Mouse (Mus musculus): ENCODE results near the gene Clmn. TPM values are rescaled to one million over a fixed set of nuclear protein-coding genes. Genes with fewer than 3 reads are reported as not detected.
"Not testable (repeated sequence)": the region's sequence is repeated elsewhere in the genome, so short reads cannot be mapped to it uniquely, and the experiment has no call there.

The Clmn gene
- polyA plus RNA-seq, 1 experiment from 2014 or later = 4.3 TPM

DNA sequence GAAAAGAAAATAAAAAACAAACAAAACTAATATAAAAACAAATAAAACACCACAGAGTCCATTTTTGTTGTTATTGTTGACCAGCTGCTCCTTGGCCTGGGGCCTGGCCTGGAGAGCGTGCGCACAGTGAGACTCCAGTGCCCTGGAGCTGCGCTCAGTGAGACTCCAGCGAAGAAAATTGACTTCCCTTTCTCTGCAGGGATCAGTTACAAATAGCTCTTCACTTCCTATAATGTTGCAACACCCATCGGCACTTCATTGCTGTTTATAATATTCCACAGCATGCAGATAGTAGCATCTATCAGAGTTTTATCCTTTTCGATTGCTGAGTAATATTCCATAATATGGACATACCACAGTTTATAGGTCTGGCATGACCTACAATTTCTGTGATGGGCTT lies 28.6 kb downstream of the Clmn start:
- H3K27ac ChIP-seq = no peak overlapping the region
- no peaks in the 10 kb centered on the region for H3K9me3 ChIP-seq
- no peak for ATAC-seq

DNA sequence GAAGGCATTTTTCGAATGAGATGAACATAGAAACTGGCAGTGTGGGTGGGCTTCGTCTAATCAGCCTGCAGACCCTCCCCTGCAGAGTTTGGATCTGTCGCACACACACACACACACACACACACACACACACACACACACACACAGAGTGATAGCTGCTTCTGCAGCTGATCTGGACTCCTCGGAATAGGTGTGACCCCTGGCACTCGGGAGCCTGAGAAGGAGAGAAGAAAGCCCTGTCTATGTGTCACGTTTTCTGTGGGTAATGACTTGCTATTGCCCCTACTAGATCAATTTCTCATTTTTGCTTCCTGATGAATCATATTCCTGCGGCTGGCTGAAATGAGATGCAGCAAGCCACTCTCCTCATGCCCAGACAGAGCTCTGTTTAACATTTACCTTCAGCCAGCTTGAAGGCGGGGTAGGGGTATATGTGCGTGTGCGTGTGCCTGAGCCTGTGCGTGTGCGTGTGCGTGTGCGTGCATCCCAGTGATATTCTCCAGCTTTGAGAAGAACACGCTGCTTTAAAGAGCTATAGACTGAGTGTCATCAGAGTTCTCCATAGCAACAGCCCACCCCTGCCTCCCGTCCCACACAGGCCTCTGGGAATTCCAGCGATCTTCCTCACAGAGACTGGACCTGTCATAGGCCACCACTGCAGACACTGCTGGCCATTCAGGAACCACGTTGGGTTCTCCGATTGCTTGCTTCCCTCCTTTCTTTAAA lies 29.3 kb downstream of the Clmn start:
- Histone ChIP-seq H3K4me2 (replicated peaks) (no peak overlapping the region), H3K4me3 (replicated peaks) (no peak overlapping the region), H3K36me3 (no peaks in the 10 kb centered on the region), H3K27ac (no peak overlapping the region), H3K9me3 (no peaks in the 10 kb centered on the region), H3K4me1 (replicated peaks) (peaks cover 12% of the 10 kb centered on the region), H3K27me3 (replicated peaks) (no peaks in the 10 kb centered on the region), H3K9ac (no peak overlapping the region; the same call in 1 of the 2 replicates)
- WGBS = 58% methylated on average over 19 of the region's 19 CpGs
- ATAC-seq = peak; percentile 44

More for the DNA sequence above, 28.6 kb downstream of the Clmn start:
- Histone ChIP-seq H3K27me3 (replicated peaks) (no peaks in the 10 kb centered on the region), H3K4me3 (replicated peaks) (no peak overlapping the region), H3K4me2 (replicated peaks) (no peak overlapping the region), H3K4me1 (replicated peaks) (peaks cover 12% of the 10 kb centered on the region), H3K9ac (no peak overlapping the region), H3K36me3 (no peaks in the 10 kb centered on the region)
- WGBS = 96% methylated on average over 6 of the region's 6 CpGs

DNA sequence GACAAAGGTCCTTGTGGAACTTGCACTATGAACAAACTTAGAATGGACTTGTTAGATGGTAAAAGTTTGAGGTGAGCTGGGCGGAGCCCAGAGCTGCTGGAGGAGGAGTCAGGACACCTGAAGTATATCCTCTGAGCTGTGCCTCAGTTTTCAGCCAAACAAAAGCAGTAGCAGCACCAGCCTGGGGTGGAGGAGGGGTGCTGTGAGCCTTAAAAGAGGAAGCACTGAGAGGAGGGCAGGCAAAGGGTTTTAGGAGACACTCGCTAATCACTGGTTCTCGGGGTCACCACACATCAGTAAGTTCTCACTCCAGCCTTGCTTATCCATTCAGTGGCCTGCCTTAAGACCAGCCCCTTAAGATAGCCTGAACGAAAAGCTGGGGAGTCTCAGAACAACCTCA lies 30.1 kb downstream of the Clmn start:
- H3K27me3 ChIP-seq (replicated peaks) = no peaks in the 10 kb centered on the region
- H3K4me1 ChIP-seq (replicated peaks) = peaks cover 19% of the 10 kb centered on the region
- no peak overlapping the region for H3K9ac ChIP-seq
- no peak overlapping the region for H3K4me3 ChIP-seq (replicated peaks)
- no peak overlapping the region for H3K27ac ChIP-seq
- no peak for ATAC-seq
- no peak overlapping the region for H3K4me2 ChIP-seq (replicated peaks)
- WGBS = 71% methylated on average over 4 of the region's 4 CpGs
- H3K9me3 ChIP-seq = no peaks in the 10 kb centered on the region
- no peaks in the 10 kb centered on the region for H3K36me3 ChIP-seq

DNA sequence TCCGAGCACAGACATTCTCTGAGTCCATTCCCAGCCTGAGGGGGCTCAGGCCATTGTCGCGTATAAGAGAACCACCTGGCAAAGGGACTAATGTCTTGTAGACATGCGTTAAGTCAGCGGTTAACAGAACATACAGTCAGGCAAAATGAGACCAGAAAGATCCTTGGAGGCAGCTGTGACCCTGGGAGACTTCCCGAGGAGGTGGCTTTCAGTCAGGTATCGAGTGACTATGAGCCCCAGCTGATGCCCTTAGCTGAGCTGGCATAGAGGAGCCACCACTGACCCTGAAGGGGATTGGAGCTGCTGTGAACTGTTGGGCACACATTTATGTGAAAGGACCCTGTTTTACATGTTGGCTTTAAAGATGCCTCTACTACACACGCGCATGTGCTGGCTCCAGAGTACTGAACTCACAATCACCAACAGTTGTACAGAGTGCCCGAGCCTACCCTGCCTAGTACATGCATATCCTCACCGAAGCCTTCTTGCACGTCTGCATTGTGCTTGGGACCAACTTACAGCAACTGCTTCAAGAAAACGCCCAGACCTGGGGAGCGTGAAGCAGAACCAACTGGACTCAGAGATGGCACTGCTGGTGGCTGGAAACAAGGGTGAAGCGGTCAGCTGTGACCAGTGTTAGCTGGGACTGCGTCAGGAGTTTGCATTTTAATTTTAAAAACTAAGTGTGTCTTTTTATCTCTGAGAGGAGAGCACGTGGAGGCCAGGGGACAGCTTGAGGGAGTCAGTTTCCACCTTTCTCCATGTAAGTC lies 34.0 kb downstream of the Clmn start:
- Histone ChIP-seq H3K4me1 (replicated peaks) (peaks cover 17% of the 10 kb centered on the region), H3K36me3 (no peaks in the 10 kb centered on the region), H3K27me3 (replicated peaks) (no peaks in the 10 kb centered on the region), H3K9me3 (no peaks in the 10 kb centered on the region), H3K4me2 (replicated peaks) (no peak overlapping the region), H3K9ac (no peak overlapping the region), H3K27ac (peak overlapping the region; percentile 67; the same call in 1 of the 2 replicates), H3K4me3 (replicated peaks) (no peak overlapping the region)
- no peak for ATAC-seq
- whole genome bisulfite sequencing = 83% methylated on average over 17 of the region's 17 CpGs

DNA sequence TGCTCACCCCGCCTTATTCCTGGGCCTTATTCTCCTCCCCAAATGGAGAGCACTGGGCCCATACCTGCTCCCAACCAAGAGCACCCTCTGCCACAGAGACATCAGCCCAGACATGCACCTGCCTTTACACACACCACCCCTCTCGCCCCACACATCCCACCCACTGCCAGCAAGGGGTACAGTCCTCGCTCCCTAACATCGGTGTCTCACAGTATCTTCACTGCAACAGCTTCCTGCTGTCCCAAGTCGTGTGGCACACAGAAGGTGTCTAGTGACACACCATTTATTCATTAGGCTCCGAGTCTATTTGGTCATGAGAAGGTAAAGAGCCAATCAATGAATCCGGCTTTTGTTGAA lies 34.6 kb downstream of the Clmn start:
- ATAC-seq = no peak
- H3K27ac ChIP-seq = peak overlapping the region; percentile 67

DNA sequence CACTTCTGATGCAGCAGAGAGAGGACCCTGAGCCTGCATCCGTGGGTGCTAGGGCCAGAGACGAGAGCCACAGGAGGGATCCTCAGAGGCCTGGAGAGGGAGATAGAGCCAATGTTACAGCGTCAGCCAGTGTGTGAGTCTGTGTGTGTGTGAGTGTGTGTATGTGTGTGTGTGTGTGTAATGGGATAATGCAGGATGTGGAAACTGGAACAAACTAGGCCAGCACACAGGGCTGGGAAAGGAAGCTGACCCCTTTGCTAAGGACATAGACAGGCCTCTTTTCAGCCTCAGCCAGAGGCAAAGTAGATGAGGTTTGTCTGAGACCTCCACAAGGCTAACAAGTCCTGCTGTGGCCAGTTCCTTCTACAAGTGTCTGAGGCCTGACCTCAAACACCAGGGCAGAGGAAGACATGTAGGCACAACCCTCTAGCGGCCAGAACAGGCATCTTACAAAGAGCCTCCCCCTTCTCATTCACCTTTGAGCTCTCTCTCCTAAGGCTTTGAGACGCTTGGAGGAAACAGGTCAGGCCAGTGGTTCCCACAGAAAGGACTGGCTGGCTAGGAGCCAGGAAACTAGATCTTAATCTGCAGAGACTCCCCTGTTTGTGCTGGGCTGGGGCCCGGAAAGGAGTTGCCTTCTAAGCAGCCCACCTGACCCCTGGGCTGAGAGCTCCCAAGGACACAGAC lies 35.1 kb downstream of the Clmn start:
- no peaks in the 10 kb centered on the region for H3K36me3 ChIP-seq
- ATAC-seq = peak; percentile 91
- no peaks in the 10 kb centered on the region for H3K9me3 ChIP-seq
- H3K27ac ChIP-seq = peak overlapping the region; percentile 67
- 30% methylated on average over 6 of the region's 6 CpGs for WGBS
- no peak overlapping the region for H3K4me3 ChIP-seq (replicated peaks)
- H3K9ac ChIP-seq = no peak overlapping the region
- peak overlapping the region; percentile 22; the same call in 1 of the 2 replicates for H3K4me2 ChIP-seq (replicated peaks)
- peaks cover 22% of the 10 kb centered on the region for H3K4me1 ChIP-seq (replicated peaks)
- H3K27me3 ChIP-seq (replicated peaks) = no peaks in the 10 kb centered on the region

More for the DNA sequence above, 34.6 kb downstream of the Clmn start:
- H3K9ac ChIP-seq = no peak overlapping the region
- 61% methylated on average over 7 of the region's 7 CpGs for WGBS
- no peak overlapping the region for H3K4me3 ChIP-seq (replicated peaks)
- H3K27me3 ChIP-seq (replicated peaks) = no peaks in the 10 kb centered on the region
- peaks cover 17% of the 10 kb centered on the region for H3K4me1 ChIP-seq (replicated peaks)
- H3K4me2 ChIP-seq (replicated peaks) = peak overlapping the region; percentile 22; the same call in 1 of the 2 replicates
- H3K9me3 ChIP-seq = no peaks in the 10 kb centered on the region
- no peaks in the 10 kb centered on the region for H3K36me3 ChIP-seq

DNA sequence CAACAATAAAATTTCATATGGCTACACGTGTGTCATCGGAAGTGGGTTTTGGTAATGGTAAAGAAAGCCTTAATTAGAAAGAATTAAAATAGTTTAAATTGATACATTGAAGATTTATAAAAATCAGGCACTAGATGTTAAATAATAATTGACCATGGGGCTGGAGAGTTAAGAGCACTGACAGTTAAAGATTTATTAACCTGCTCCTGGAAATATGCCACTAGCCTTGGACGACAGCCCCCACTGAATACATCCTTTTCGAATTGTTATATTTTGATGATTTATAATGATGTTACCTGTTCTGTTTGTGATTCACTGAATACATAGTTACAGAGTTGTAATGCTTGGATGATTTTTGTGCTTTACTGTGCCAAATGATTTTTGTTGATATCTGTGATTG lies 35.9 kb downstream of the Clmn start:
- not testable (repeated sequence) for H3K27me3 ChIP-seq (replicated peaks); H3K27ac ChIP-seq; H3K9me3 ChIP-seq; H3K9ac ChIP-seq; H3K36me3 ChIP-seq; ATAC-seq; H3K4me3 ChIP-seq (replicated peaks); H3K4me2 ChIP-seq (replicated peaks)
- WGBS = 72% methylated on average over 4 of the region's 4 CpGs
- peaks cover 28% of the 10 kb centered on the region for H3K4me1 ChIP-seq (replicated peaks)

DNA sequence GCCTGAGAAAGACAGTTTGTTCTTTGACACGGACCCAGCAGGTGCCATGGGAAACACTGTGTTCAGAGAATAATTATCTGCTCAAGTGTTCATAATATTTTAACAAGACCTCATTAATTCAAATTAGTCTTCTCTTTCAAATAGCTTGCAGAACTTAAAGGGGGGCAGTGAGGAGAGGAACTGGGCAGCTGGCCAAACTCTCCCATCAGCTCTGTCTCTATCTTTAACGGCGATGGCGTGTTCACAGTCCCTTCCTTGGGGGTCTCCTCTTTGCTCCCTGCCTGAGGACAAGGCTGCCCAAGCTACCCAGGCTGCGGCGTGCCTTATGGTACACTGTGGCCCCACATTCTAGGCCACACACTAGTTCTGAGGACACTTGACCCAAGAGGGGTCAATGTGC lies 37.2 kb downstream of the Clmn start:
- H3K27me3 ChIP-seq (replicated peaks) = no peaks in the 10 kb centered on the region
- no peak overlapping the region for H3K27ac ChIP-seq
- no peaks in the 10 kb centered on the region for H3K36me3 ChIP-seq
- H3K4me1 ChIP-seq (replicated peaks) = peaks cover 33% of the 10 kb centered on the region
- no peak overlapping the region for H3K4me3 ChIP-seq (replicated peaks)
- no peak overlapping the region for H3K9ac ChIP-seq
- no peak overlapping the region for H3K4me2 ChIP-seq (replicated peaks)
- WGBS = 63% methylated on average over 6 of the region's 6 CpGs
- H3K9me3 ChIP-seq = no peaks in the 10 kb centered on the region
- ATAC-seq = no peak

DNA sequence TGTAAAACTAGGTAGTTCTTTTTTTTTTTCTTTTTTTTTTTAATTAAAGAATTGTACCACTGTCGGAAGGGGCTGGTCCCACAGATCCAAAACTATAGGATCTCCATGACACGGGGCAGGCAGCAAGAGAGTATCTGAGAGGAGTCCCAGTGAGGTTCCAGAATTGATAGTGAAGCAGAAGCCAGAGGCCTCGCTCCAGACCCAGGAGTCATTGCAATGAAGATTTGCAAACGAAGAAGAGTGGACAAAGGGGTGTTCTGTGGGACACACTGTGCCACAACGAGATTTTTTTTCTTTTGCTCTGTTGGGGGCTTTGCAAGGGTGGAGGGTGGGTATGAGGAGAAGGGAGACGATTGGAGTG lies 40.0 kb downstream of the Clmn start:
- Histone ChIP-seq H3K4me2 (replicated peaks) (no peak overlapping the region), H3K4me3 (replicated peaks) (no peak overlapping the region), H3K9me3 (no peaks in the 10 kb centered on the region), H3K36me3 (no peaks in the 10 kb centered on the region), H3K27me3 (replicated peaks) (no peaks in the 10 kb centered on the region), H3K9ac (no peak overlapping the region), H3K27ac (no peak overlapping the region), H3K4me1 (replicated peaks) (peaks cover 31% of the 10 kb centered on the region)
- WGBS = 21% methylated on average over 6 of the region's 6 CpGs
- peak; percentile 15; the same call in 1 of the 2 replicates for ATAC-seq

DNA sequence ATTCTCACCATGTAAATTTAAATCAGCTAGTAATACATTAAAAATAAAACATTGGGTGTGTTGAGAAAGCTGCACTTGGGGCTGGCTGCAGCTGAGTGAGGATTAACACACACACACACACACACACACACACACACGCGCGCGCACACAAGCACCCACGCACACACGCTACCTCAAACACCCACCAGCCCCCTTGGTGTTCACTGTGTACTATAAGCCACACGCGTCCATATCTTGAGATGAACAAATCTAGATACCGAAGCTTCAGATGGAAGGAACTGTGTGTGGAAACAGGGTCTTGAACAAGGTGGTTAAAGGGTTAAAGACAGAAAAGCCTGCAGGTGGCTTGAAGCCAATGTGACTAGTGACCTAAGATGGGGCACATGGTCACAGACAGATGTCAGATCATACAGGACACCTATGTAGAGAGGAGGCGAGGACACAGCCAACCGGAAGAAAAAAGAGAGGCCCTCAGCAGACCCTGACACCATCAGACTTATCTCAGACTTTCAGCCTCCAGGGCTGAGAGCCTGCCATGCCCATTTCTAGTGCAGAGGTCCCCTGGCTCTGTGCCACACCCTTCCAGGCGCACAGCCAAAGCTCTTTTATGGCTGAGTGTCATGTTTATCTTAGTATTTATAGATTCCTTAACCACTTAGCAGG lies 40.5 kb downstream of the Clmn start:
- Histone ChIP-seq H3K27ac (peak overlapping the region; percentile 42; the same call in 1 of the 2 replicates), H3K4me3 (replicated peaks) (no peak overlapping the region), H3K27me3 (replicated peaks) (no peaks in the 10 kb centered on the region), H3K36me3 (no peaks in the 10 kb centered on the region), H3K4me1 (replicated peaks) (peaks cover 26% of the 10 kb centered on the region), H3K4me2 (replicated peaks) (no peak overlapping the region), H3K9me3 (no peaks in the 10 kb centered on the region), H3K9ac (no peak overlapping the region)
- ATAC-seq = peak; percentile 94
- WGBS = 65% methylated on average over 12 of the region's 12 CpGs

DNA sequence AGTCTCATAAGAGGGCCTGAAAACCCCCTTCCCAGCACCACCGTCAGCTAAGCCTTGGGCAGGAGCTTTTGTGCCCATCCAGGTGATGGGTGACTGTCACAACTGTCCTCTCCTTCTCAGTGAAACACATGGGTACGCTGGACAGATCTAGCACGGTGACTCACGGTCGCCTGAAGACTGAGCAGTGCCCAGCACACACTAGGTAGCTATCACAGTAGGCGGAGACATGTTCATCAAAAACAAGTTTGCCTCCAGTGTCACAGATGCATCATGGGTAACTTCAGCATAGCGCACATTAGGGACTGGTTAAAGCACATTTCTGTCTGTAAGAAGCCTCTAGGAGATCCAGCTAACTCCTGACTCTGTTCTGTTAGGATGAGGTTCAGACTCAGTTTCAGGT lies 41.2 kb downstream of the Clmn start:
- no peak overlapping the region for H3K9ac ChIP-seq
- no peaks in the 10 kb centered on the region for H3K36me3 ChIP-seq
- H3K4me1 ChIP-seq (replicated peaks) = peaks cover 25% of the 10 kb centered on the region
- H3K9me3 ChIP-seq = no peaks in the 10 kb centered on the region
- H3K4me2 ChIP-seq (replicated peaks) = no peak overlapping the region
- no peaks in the 10 kb centered on the region for H3K27me3 ChIP-seq (replicated peaks)
- no peak for ATAC-seq
- no peak overlapping the region for H3K4me3 ChIP-seq (replicated peaks)
- no peak overlapping the region for H3K27ac ChIP-seq
- WGBS = 93% methylated on average over 7 of the region's 7 CpGs

Data from intestine, embryonic 15.5 days (tissue).